Mouse (Mus musculus): ENCODE data around the gene Vtn.
"Not testable (repeated sequence)": the region's sequence is repeated elsewhere in the genome, so short reads cannot be mapped to it uniquely, and the experiment has no call there.

The Vtn gene

GRCm38 (mm10) chr11:78530001-78530400 lies 31.1 kb downstream of the Vtn start:
- in situ Hi-C loops (cut with MboI; ENCODE audit: unreplicated experiment in 2 of 2): no loop called here

- in situ Hi-C loops (cut with MboI; ENCODE audit: unreplicated experiment in 2 of 2): no loop called here
Observed at GRCm38 (mm10) chr11:78531046-78531445, 32.2 kb downstream of the Vtn start.

- in situ Hi-C loops (cut with MboI; ENCODE audit: unreplicated experiment in 2 of 2): not testable (repeated sequence)
Observed at GRCm38 (mm10) chr11:78531515-78531914, 32.6 kb downstream of the Vtn start.

GRCm38 (mm10) chr11:78534516-78534915 lies 35.6 kb downstream of the Vtn start:
- in situ Hi-C loops (cut with MboI; ENCODE audit: unreplicated experiment in 2 of 2): no loop called here

- in situ Hi-C loops (cut with MboI; ENCODE audit: unreplicated experiment in 2 of 2): no loop called here
Observed at GRCm38 (mm10) chr11:78535376-78536079, 36.6 kb downstream of the Vtn start.

GRCm38 (mm10) chr11:78536080-78536689 lies 37.3 kb downstream of the Vtn start, which contains the start of the genes Tnfaip1 and Ift20:
Tnfaip1 (minus strand) TSS chr11:78536332.
Ift20 (plus strand) TSS chr11:78536361.
- in situ Hi-C loops (cut with MboI; ENCODE audit: unreplicated experiment in 2 of 2): no loop called here

- in situ Hi-C loops (cut with MboI; ENCODE audit: unreplicated experiment in 2 of 2): no loop called here
Observed at GRCm38 (mm10) chr11:78536690-78537084, 37.8 kb downstream of the Vtn start.

- in situ Hi-C loops (cut with MboI; ENCODE audit: unreplicated experiment in 2 of 2): no loop called here
Observed at GRCm38 (mm10) chr11:78540358-78540757, 41.5 kb downstream of the Vtn start.

- in situ Hi-C loops (cut with MboI; ENCODE audit: unreplicated experiment in 2 of 2): no loop called here
Observed at GRCm38 (mm10) chr11:78544449-78545111, 45.7 kb downstream of the Vtn start.

DNA sequence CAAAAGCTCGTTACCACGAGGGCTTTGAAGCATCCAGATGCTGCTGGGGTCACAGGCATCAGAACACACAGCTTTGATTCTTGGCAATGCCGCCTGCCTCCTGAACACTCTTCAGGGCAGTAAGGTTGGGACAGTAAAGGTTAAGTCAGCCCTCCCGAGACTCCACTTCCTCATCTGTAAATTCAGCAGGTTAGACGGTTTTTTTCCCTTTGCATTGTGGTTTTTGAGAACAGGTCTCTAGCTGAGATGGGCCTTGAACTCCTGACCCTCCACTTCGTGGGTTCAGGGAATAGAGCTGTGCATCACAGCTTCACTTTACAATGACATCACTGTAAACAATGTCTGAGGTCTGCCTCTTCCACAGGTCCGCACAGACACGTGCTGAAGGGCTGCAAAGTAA lies 46.3 kb downstream of the Vtn start:
- in situ Hi-C loops (cut with MboI; ENCODE audit: unreplicated experiment in 2 of 2): no loop called here

DNA sequence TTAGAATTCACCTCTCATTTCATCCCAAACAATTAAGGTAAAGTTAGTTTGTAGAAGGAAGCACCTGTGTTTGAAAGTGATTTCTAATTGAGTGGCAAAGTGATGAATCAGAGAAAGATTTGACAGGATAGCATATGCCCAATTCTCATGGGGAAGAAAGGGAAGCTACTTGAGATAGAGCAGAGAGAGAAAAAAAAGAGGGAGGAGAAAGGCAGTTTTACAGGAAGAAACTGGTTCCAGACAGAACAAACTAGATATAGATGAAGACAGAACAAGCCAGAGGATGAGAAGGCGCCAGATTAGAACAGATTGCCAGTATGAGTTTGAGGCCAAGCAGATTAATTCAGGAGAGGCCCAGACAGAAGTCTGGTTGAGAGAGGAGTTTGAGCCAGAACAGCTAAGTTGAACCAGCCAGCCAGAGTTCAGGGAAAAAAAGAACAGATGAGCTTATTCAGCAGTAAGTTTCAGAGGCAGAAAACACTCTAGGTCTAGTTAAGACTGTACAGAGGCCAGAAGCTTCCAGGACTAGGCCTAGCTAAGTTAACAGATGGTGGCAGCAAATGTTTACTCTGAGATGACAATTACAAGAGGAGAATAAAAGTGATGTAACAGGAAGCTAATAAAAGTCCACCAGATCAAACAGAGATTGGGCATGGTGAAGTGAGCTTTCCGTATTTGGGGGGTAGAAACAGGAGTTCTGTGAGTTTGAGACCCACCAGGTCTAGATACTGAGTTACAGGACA lies 49.0 kb downstream of the Vtn start:
- in situ Hi-C loops (cut with MboI; ENCODE audit: unreplicated experiment in 2 of 2): no loop called here

DNA sequence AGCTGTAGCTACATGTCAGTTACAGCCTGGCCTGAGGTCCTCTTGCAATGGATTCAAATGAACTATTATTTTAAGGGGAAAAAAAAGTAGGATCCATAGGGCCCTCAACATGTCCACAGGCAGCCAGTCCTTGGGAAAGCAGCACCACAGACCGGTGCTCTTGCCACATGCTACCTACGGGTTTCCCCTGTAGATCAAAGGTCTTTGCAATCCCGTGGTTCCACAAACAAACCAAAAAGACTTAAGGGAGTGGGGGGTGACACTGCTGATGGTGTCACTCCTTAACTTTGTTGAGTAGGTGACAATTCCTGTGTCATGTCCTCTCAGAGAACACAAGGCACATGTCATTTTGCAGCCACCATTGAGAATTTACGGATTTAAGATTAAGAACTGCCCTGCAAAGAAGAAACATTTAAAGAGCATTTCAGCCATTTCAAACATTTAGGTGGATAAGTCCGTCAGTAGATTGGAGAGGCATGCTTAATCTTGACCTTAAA lies 50.6 kb downstream of the Vtn start:
- in situ Hi-C loops (cut with MboI; ENCODE audit: unreplicated experiment in 2 of 2): no loop called here

- in situ Hi-C loops (cut with MboI; ENCODE audit: unreplicated experiment in 2 of 2): no loop called here
Observed at GRCm38 (mm10) chr11:78550168-78551058, 51.5 kb downstream of the Vtn start, which contains the start of gene Tmem97. Tmem97 (minus strand) TSS chr11:78550777.

- in situ Hi-C loops (cut with MboI; ENCODE audit: unreplicated experiment in 2 of 2): no loop called here
Observed at GRCm38 (mm10) chr11:78551059-78551398, 52.1 kb downstream of the Vtn start.

All from v-Abl transformed pro-B cells (cell line).